Mouse (Mus musculus) megakaryocyte, embryonic 14.5 days (primary cell): ENCODE data around the gene Clasp2.

Experiments
- FLI1 ChIP-seq: IDR thresholded peaks from 2 replicates; pipeline ENCODE4 v1.6.1; 2012; ENCODE audit warnings: low read length, inconsistent platforms, mixed read lengths
- GATA1 ChIP-seq: IDR thresholded peaks from 3 replicates; pipeline ENCODE4 v1.6.1; 2012; ENCODE audit warnings: mixed read lengths, low read length, inconsistent platforms, borderline replicate concordance

DNA sequence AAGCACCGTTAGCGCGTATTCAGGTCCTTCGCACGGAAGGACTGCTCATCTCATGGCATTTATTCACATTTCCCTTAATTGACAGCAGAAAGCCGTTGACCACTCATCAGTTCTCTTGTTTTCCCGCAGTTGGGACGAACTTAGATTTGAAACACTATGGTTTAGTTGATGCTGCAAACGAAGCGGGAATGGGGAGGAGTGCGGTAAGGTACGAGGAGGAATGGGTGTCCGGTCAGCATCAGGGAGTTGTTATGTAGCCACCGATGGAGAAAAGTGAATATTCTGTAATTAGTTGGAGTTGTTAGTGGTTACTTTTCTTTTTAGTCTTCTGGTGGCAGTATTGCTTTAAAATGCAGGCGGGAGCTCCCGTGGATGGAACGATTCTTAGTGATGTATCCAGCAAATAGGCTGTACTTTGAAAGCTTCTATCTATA, 1.1 kb downstream of the Clasp2 start:
- TF ChIP-seq FLI1 (no peak), GATA1 (no peak)
